Mouse (Mus musculus) olfactory bulb, adult 2 months (tissue): ENCODE data around the gene Bcat1.

Source experiments
- CTCF ChIP-seq: fragments of 200-500 bp; IDR thresholded peaks from 2 replicates; pipeline ENCODE4 v1.5.1; 2012; ENCODE audit warnings: low read depth, mild to moderate bottlenecking, low read length, moderate library complexity; ENCODE audit not compliant: insufficient read depth
- POLR2A ChIP-seq: fragments of 200-500 bp; IDR thresholded peaks from 2 replicates; pipeline ENCODE4 v1.6.1; 2012; ENCODE audit warnings: mild to moderate bottlenecking, low read depth, low read length, moderate library complexity; ENCODE audit not compliant: insufficient read depth

DNA sequence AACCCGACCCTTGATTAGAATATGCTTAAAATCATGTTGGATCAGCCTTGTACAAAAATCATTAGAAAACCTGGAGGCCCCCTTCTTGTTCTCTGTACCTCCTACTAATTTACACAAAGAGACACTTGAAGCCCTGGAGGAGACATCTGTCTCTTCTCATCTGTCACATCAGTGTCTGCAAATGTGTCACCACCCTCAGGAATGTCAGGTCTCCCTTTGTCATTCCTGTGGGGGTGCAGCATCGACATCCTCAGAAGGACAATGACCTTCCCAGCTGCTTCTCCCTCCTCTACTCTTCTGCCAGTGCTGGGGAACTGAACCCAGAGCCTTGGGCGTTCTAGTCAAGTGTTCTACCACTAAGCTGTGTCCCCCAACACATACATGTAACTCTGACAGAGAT is 83.9 kb downstream of the Bcat1 start:
- TF ChIP-seq CTCF (no peak), POLR2A (no peak)
